Mouse (Mus musculus) erythroblast, adult 5-6 weeks (primary cell): Measurements from ENCODE around the gene Xrn2. TPM values are rescaled to one million over a fixed set of nuclear protein-coding genes. Genes with fewer than 3 reads are reported as not detected.

Experiments used
- ATAC-seq: replicated peaks from 2 replicates; pipeline ENCODE4 v1.8.0; 2016; ENCODE audit warnings: moderate number of reproducible peaks, mild to moderate bottlenecking, moderate TSS enrichment, inconsistent platforms; ENCODE audit not compliant: poor library complexity, low FRiP score, severe bottlenecking
- total RNA-seq, 2 experiments: library from RNA; stranded (forward) in 1 of 2; stranded (reverse) in 1 of 2; fragments of 150-400 nt in 1 of 2; fragments of 200-764, 138-1000 nt in 1 of 2; gene quantifications; 2 replicates each; pipeline versions ENCODE4 v1.2.3 to v1.2.4; 2015 to 2017; ENCODE audit warnings: low replicate concordance in 2 of 2

Gene Xrn2
- total RNA-seq, 2 experiments from 2014 or later: 24.6 to 40.5 TPM

- ATAC-seq: no peak
Measured at GRCm38 (mm10) chr2:147047051-147047450, 34.3 kb downstream of the Xrn2 start.

- ATAC-seq: no peak
Measured at GRCm38 (mm10) chr2:147053229-147053892, 40.6 kb downstream of the Xrn2 start.

- no peak for ATAC-seq
Measured at GRCm38 (mm10) chr2:147067480-147068246, 54.9 kb downstream of the Xrn2 start.

GRCm38 (mm10) chr2:147069077-147069476, 56.3 kb downstream of the Xrn2 start:
- no peak for ATAC-seq

- no peak for ATAC-seq
Measured at GRCm38 (mm10) chr2:147070305-147070704, 57.5 kb downstream of the Xrn2 start.

GRCm38 (mm10) chr2:147073962-147074361, 61.2 kb downstream of the Xrn2 start:
- no peak for ATAC-seq

- ATAC-seq: no peak
Measured at GRCm38 (mm10) chr2:147074399-147074798, 61.6 kb downstream of the Xrn2 start.

- no peak for ATAC-seq
Measured at GRCm38 (mm10) chr2:147082391-147082790, 69.6 kb downstream of the Xrn2 start.

GRCm38 (mm10) chr2:147083471-147084365, 70.9 kb downstream of the Xrn2 start:
- no peak for ATAC-seq

GRCm38 (mm10) chr2:147084366-147085071, 71.7 kb downstream of the Xrn2 start:
- no peak for ATAC-seq

GRCm38 (mm10) chr2:147085072-147085870, 72.5 kb downstream of the Xrn2 start, which contains the start of gene Nkx2-4:
TSS of gene Nkx2-4 (minus strand) at chr2:147085445.
- ATAC-seq: no peak

GRCm38 (mm10) chr2:147085937-147086336, 73.1 kb downstream of the Xrn2 start:
- ATAC-seq: no peak

- no peak for ATAC-seq
Measured at GRCm38 (mm10) chr2:147086441-147086840, 73.6 kb downstream of the Xrn2 start.

- ATAC-seq: no peak
Measured at GRCm38 (mm10) chr2:147119736-147120135, 106.9 kb downstream of the Xrn2 start.

GRCm38 (mm10) chr2:147127366-147127765, 114.6 kb downstream of the Xrn2 start:
- no peak for ATAC-seq
